Mouse (Mus musculus) monocyte, adult 5-6 weeks (primary cell): Measurements from ENCODE around the gene Dhx15. TPM values are rescaled to one million over a fixed set of nuclear protein-coding genes. Genes with fewer than 3 reads are reported as not detected.
"Not testable (repeated sequence)": the region's sequence is repeated elsewhere in the genome, so short reads cannot be mapped to it uniquely, and the experiment has no call there.

Source experiments
- ATAC-seq: fragments of 153-309, 156-312 bp; replicated peaks from 2 replicates; pipeline ENCODE4 v1.8.0; 2017; ENCODE audit warnings: mild to moderate bottlenecking; ENCODE audit not compliant: low TSS enrichment, insufficient number of reproducible peaks, severe bottlenecking, poor library complexity, low FRiP score
- total RNA-seq: library from RNA; stranded (forward); fragments of 200-1000, 200-491, 200-594 nt; gene quantifications from 3 replicates; pipeline ENCODE4 v1.2.3, GENCODE M21; 2017

Dhx15 gene
- 357 to 407 TPM (median 362 TPM) in 3 replicates for total RNA-seq

DNA sequence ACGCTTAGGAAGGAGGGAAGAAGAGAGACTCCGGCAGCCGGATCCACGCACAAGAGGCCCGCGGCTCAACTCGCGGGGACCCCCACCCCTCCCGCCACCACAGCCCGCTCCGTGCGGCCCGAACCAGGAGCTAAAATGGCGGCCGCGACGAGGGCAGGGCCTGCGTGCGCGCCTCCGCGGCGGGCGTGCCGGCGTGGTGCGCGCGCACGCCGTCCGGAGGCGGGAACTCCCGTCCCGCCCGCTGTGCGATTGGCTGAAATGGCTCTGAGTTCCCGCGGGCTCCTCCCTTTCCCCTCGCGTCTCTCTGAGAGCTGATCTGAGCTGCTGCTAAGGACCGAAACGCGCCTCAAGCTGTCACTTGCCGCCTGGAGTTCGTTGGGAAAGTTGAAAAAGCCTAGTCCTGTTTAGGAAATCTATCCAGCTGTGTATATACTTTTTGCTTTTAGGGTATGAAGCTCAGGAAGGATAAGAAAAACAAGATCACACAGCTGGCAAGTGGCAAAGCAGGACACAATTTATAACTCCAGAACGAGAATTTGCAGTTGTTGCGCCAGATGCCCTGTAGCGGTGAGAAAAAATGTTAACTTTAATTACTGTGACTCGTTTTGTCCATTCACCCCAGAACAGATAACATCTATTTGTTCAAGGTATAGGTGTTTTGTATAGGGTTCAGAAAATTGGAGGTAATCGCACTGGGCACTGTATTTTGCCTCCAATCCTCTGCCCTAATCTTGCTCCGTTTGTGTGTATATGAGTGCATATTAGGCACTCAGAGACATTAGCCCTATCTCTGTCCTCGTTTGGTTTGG, at the start of gene Dhx15:
TSS of gene Dhx15 (minus strand) at position 144 of the 809 bp plus-strand sequence.
- ATAC-seq, result peak; percentile 89

GRCm38 (mm10) chr5:52238877-52239276, 48.6 kb upstream of the Dhx15 start:
- no peak for ATAC-seq

DNA sequence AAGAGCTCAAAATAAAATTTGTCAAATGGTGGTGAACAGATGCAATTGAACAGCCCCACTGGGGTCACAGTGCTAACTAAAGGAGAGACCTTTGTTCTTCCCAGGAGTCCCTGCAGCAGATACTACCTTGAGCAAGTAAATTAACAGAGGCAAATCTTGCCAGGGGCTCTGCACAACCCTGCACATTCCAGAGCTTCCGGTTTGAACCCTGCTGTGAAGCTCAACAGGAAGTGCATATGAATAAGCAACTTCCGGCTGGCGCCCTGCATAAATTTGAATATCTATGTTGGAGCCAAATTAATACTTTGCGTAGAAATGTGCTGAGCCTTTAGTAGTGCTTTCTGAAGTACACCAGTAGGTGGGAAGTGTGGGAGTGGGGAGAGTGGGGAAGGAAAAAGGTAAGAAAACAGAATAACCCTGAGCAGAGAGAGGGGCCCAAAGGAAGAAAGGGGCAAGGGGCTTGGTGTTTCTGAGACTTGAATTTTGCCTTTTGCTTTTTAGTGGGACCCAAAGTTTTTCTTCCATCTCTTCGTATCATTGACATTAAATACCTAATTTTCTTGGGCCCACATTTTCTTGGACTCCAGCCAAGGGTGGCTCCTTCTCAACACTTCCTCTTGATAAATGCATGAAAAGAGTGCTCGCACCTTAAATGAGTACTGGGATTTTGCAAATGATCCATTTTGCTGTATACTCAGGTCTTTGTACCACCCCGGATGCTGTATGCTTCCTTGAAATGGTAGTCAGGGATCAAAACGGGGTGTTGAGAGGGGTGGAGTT, 47.8 kb upstream of the Dhx15 start:
- ATAC-seq, result no peak

- not testable (repeated sequence) for ATAC-seq
These were observed 46.3 kb upstream of the Dhx15 start for GRCm38 (mm10) chr5:52236585-52236984.

DNA sequence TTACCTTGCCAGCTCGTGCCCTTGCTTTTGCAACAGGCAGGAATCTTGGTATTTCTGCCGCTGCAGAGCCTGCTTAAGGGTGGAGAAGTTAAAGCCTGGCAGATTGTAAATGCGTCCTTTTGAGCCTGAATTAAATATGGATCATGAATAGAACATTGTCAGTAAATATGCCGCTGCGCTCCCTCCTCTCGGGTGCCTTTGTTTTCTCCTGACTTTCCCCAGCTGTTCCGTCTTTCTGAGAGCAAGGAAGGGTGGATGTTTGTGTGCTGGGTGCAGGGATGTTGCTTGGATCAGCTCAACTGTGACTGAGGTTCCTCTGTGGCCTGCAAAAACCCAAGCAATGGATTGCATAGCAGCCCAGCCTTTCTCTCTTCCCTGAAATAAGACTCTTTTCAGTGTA, 44.3 kb upstream of the Dhx15 start:
- no peak for ATAC-seq

- no peak for ATAC-seq
These were observed 43.6 kb upstream of the Dhx15 start for GRCm38 (mm10) chr5:52233891-52234290.

- no peak for ATAC-seq
These were observed 42.3 kb upstream of the Dhx15 start for GRCm38 (mm10) chr5:52232611-52233010.

DNA sequence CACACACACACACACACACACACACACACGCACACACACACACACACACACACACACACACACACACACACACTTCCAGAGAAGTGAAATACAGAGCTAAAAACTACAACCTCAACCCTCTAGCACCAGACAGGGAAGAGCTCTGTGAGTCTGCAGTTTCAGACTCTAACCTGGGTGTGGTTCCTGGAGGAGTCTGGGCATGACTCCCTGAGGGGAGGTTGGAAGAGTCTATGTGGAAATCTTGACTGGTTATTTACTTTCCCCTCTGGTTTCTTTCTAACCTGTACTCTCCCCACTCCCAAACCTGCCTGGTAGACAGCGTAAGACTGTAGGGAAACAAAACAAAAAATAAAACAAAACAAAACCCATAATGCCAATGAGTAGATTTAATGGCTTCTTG, 41.9 kb upstream of the Dhx15 start:
- ATAC-seq, result no peak

DNA sequence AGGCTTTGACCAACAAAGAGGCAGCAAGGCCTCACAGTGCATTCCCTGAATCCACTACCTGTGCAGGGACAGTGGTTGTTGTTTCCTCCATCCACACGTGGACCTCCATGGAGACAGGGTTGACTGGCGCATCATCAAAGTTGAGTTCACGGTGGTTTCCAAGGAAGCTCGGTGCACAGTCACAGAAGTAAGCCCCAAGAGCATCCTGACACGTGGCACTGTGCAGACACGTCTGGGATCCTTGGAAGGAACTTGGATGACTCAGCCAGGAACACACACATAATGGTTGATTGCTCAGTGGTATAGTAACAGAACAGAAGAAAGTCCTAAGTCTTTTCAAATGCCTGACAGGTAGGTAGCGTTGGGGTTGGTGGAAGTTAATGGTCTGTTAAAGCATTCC, 40.2 kb upstream of the Dhx15 start:
- no peak for ATAC-seq

DNA sequence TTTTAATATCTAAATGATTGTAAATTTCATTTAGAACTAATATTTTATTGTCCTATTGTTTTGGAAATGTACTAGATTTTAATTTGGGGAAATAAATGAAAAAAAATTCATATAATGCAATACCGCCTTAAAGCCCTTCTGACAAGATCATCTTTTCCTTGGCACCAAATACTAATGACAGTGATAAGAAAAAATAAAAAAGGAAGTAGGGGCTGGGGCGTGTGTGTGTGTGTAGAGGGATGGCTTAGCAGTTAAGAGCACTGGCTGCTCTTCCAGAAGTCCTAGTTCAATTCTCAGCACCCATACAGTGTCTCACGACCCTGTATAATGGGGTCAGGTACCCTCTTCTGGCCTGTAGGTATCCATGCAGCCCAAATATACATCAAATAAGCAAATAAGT, 36.4 kb upstream of the Dhx15 start:
- no peak for ATAC-seq

DNA sequence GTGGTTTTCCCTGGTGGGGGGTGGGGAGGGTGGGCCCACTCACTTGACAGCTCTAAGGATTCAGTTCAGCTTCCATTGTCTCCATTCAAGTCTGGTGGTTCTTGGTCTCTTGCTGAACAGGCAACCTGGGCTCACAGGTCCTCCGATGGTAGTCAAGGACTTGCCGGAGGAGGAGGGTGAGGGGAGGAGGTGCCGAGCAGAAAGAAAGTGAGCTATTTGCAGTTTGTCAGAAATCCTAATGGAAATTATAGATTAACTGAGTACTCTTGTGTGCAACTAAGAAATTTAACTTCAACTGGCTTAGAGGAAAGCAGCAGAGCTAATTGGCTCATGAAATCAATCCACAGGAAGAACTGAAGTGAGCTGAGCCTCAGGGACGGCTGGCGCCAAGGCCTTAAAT, 31.3 kb upstream of the Dhx15 start:
- ATAC-seq, result no peak

GRCm38 (mm10) chr5:52220013-52220804, 29.9 kb upstream of the Dhx15 start:
- ATAC-seq, result no peak

DNA sequence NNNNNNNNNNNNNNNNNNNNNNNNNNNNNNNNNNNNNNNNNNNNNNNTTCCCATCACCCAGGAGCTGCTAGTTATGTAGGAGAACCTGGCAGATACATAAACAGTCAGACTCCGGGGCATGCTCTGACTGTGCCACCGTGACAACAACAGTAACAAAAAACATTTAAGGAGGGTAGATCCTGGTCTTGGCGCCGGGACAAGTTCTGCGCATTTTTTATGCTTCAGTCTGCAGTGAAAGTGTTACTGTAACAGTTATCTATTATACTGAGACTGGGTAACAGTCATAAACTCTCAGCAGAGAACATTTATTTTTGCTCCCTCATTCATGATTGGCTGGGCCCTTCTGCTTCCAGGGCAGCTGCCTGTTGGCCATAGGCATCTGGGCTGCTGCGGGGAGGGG, 27.9 kb upstream of the Dhx15 start:
- ATAC-seq, result no peak

- no peak for ATAC-seq
These were observed 23.0 kb upstream of the Dhx15 start for GRCm38 (mm10) chr5:52213143-52213900.

GRCm38 (mm10) chr5:52191180-52191468, 810 bp upstream of the Dhx15 start:
- no peak for ATAC-seq

GRCm38 (mm10) chr5:52189664-52190365, 499 bp downstream of the Dhx15 start:
- ATAC-seq, result peak; percentile 61

- no peak for ATAC-seq
These were observed 2.1 kb downstream of the Dhx15 start for GRCm38 (mm10) chr5:52188206-52188605.

DNA sequence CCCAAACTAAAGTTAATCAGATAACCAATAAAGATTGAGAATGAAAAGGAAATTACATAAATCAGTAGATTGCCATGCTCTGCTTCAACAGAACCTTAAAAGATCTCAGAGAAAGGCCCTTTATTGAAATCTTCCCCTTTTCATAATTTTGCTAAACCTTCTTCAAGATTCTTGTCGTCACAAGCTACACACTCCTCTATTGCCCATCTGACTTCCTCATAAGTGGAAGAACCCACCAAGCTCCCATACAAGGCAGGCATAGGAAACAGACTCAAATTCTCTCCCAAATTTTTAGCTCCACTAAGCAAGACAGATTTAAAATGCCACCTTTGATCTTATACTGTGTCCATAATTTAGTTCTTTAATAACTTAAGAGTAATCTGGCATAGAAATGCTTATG, 13.0 kb downstream of the Dhx15 start:
- no peak for ATAC-seq
